Mouse (Mus musculus) CH12.LX (cell line): ENCODE data around the gene Gm20388. TPM values are rescaled to one million over a fixed set of nuclear protein-coding genes. Genes with fewer than 3 reads are reported as not detected.
A peak's percentile ranks its signal among the peaks of the same experiment; 100 is the strongest.

Experiments
- DNase-seq: peaks from one replicate; pipeline ENCODE4 v3.0.0-alpha.2; 2013; ENCODE audit errors: extremely low read depth
- H3K27ac ChIP-seq: 2 replicates; pipeline ENCODE4 v1.5.1; 2012; ENCODE audit warnings: low read depth, mild to moderate bottlenecking, control low read depth, moderate library complexity; ENCODE audit not compliant: insufficient read depth
- H3K27me3 ChIP-seq: replicated peaks from 2 replicates; pipeline ENCODE3; 2012; ENCODE audit warnings: inconsistent platforms
- H3K36me3 ChIP-seq, 2 experiments: replicated peaks in 1 of 2; 2 replicates each; pipeline versions ENCODE3 to v1.6.1; 2012; ENCODE audit warnings: inconsistent platforms in 1 of 2, low read length in 1 of 2, mild to moderate bottlenecking in 1 of 2, mixed read lengths in 1 of 2, moderate library complexity in 1 of 2; ENCODE audit not compliant: control insufficient read depth in 1 of 2, insufficient read depth in 1 of 2
- H3K4me1 ChIP-seq, 2 experiments: 2 replicates each; pipeline ENCODE4 v1.6.1; 2012; ENCODE audit warnings: inconsistent platforms in 1 of 2, moderate library complexity in 1 of 2; ENCODE audit not compliant: insufficient read depth in 2 of 2, control insufficient read depth in 1 of 2
- H3K4me2 ChIP-seq: 2 replicates; pipeline ENCODE4 v1.6.1; 2012; ENCODE audit warnings: low read depth, mild to moderate bottlenecking, control low read depth; ENCODE audit not compliant: poor library complexity, insufficient read depth, severe bottlenecking
- H3K4me3 ChIP-seq, 3 experiments: fragments of 150-350 bp in 1 of 3; sonication (generic) in 1 of 3; replicated peaks in 1 of 3; 2 replicates each; pipeline versions ENCODE3 to v1.5.1; 2011 to 2012; ENCODE audit warnings: low read depth in 2 of 3, low read length in 2 of 3, mild to moderate bottlenecking in 2 of 3, moderate library complexity in 2 of 3, control low read depth in 1 of 3, improper control_type of control experiment in 1 of 3, inconsistent platforms in 1 of 3, mixed read lengths in 1 of 3; ENCODE audit not compliant: poor library complexity in 1 of 3
- H3K79me2 ChIP-seq: replicated peaks from 2 replicates; pipeline ENCODE4 v1.6.1; 2012; ENCODE audit warnings: mild to moderate bottlenecking, moderate library complexity; ENCODE audit not compliant: control insufficient read depth, poor library complexity, insufficient read depth, severe bottlenecking; ENCODE audit errors: extremely low read depth
- H3K9ac ChIP-seq: 2 replicates; pipeline ENCODE4 v1.6.1; 2012; ENCODE audit warnings: low read depth, mild to moderate bottlenecking, control low read depth, moderate library complexity; ENCODE audit not compliant: insufficient read depth
- H3K9me3 ChIP-seq: replicated peaks from 2 replicates; pipeline ENCODE3; 2012; ENCODE audit warnings: low read length, inconsistent platforms, mixed read lengths
- BHLHE40 ChIP-seq: IDR thresholded peaks from 2 replicates; pipeline ENCODE4 v1.6.1; 2011; ENCODE audit warnings: mild to moderate bottlenecking, low read depth, low read length, improper control_type of control experiment
- CHD1 ChIP-seq: IDR thresholded peaks from 2 replicates; pipeline ENCODE4 v1.6.1; 2012; ENCODE audit warnings: low read depth, low read length, improper control_type of control experiment, inconsistent platforms
- CTCF ChIP-seq, 2 experiments: IDR thresholded peaks in 1 of 2; conservative IDR thresholded peaks in 1 of 2; 2 replicates each; pipeline ENCODE4 v1.5.1; 2011 to 2012; ENCODE audit warnings: low read depth in 2 of 2, low read length in 2 of 2, improper control_type of control experiment in 1 of 2, inconsistent platforms in 1 of 2, mild to moderate bottlenecking in 1 of 2, moderate library complexity in 1 of 2
- E2F4 ChIP-seq: IDR thresholded peaks from 2 replicates; pipeline ENCODE4 v1.6.1; 2011; ENCODE audit warnings: low read depth, low read length, improper control_type of control experiment; ENCODE audit not compliant: insufficient replicate concordance
- ELF1 ChIP-seq: IDR thresholded peaks from 2 replicates; pipeline ENCODE4 v1.6.1; 2014; ENCODE audit warnings: low read depth, mild to moderate bottlenecking, inconsistent platforms, low read length, improper control_type of control experiment
- EP300 ChIP-seq: IDR thresholded peaks from 2 replicates; pipeline ENCODE4 v1.6.1; 2011; ENCODE audit warnings: low read length, improper control_type of control experiment
- ETS1 ChIP-seq: conservative IDR thresholded peaks from 2 replicates; pipeline ENCODE4 v1.6.1; 2012; ENCODE audit warnings: low read depth, mild to moderate bottlenecking, inconsistent platforms, low read length, improper control_type of control experiment, moderate library complexity
- GABPA ChIP-seq: IDR thresholded peaks from 2 replicates; pipeline ENCODE4 v1.6.1; 2012; ENCODE audit warnings: low read depth, low read length, improper control_type of control experiment, inconsistent platforms; ENCODE audit not compliant: insufficient replicate concordance
- HCFC1 ChIP-seq: IDR thresholded peaks from 2 replicates; pipeline ENCODE4 v1.6.1; 2012; ENCODE audit warnings: low read depth, mild to moderate bottlenecking, inconsistent platforms, low read length, improper control_type of control experiment
- IRF4 ChIP-seq: IDR thresholded peaks from 2 replicates; pipeline ENCODE4 v1.6.1; 2014; ENCODE audit warnings: low read depth, mild to moderate bottlenecking, inconsistent platforms, low read length, improper control_type of control experiment
- JUN ChIP-seq: IDR thresholded peaks from 2 replicates; pipeline ENCODE4 v1.6.1; 2011; ENCODE audit warnings: low read depth, mild to moderate bottlenecking, low read length, improper control_type of control experiment, moderate library complexity; ENCODE audit not compliant: insufficient read depth
- JUND ChIP-seq: conservative IDR thresholded peaks from 2 replicates; pipeline ENCODE4 v1.6.1; 2011; ENCODE audit warnings: low read depth, low read length, improper control_type of control experiment
- MAFK ChIP-seq: IDR thresholded peaks from 2 replicates; pipeline ENCODE4 v1.6.1; 2011; ENCODE audit warnings: low read length, improper control_type of control experiment; ENCODE audit not compliant: insufficient replicate concordance
- MAX ChIP-seq: IDR thresholded peaks from 2 replicates; pipeline ENCODE4 v1.6.1; 2011; ENCODE audit warnings: low read length, improper control_type of control experiment
- MEF2A ChIP-seq: IDR thresholded peaks from 2 replicates; pipeline ENCODE4 v1.6.1; 2014; ENCODE audit warnings: low read depth, mild to moderate bottlenecking, inconsistent platforms, low read length, improper control_type of control experiment, borderline replicate concordance
- MXI1 ChIP-seq: IDR thresholded peaks from 2 replicates; pipeline ENCODE4 v1.6.1; 2011; ENCODE audit warnings: mild to moderate bottlenecking, low read depth, low read length, improper control_type of control experiment
- MYC ChIP-seq: IDR thresholded peaks from 2 replicates; pipeline ENCODE4 v1.6.1; 2011; ENCODE audit warnings: low read depth, mild to moderate bottlenecking, improper control_type of control experiment, low read length
- NELFE ChIP-seq: IDR thresholded peaks from 2 replicates; pipeline ENCODE4 v1.6.1; 2011; ENCODE audit warnings: low read depth, low read length, improper control_type of control experiment
- NRF1 ChIP-seq: IDR thresholded peaks from 2 replicates; pipeline ENCODE4 v1.6.1; 2014; ENCODE audit warnings: low read depth, mild to moderate bottlenecking, inconsistent platforms, low read length, improper control_type of control experiment, moderate library complexity
- POLR2A ChIP-seq: IDR thresholded peaks from 2 replicates; pipeline ENCODE4 v1.6.1; 2011; ENCODE audit warnings: low read depth, mild to moderate bottlenecking, improper control_type of control experiment, low read length
- POLR2AphosphoS2 ChIP-seq: IDR thresholded peaks from 2 replicates; pipeline ENCODE4 v1.6.1; 2011; ENCODE audit warnings: low read depth, low read length, improper control_type of control experiment
- RAD21 ChIP-seq: IDR thresholded peaks from 2 replicates; pipeline ENCODE4 v1.6.1; 2011; ENCODE audit warnings: low read depth, mild to moderate bottlenecking, low read length, improper control_type of control experiment, moderate library complexity
- SIN3A ChIP-seq: IDR thresholded peaks from 2 replicates; pipeline ENCODE4 v1.6.1; 2012; ENCODE audit warnings: low read length, improper control_type of control experiment, inconsistent platforms
- SMC3 ChIP-seq: IDR thresholded peaks from 2 replicates; pipeline ENCODE4 v1.6.1; 2011; ENCODE audit warnings: low read depth, low read length, improper control_type of control experiment
- TBP ChIP-seq: conservative IDR thresholded peaks from 2 replicates; pipeline ENCODE4 v1.6.1; 2011; ENCODE audit warnings: low read depth, low read length, improper control_type of control experiment
- TCF12 ChIP-seq: IDR thresholded peaks from 2 replicates; pipeline ENCODE4 v1.6.1; 2014; ENCODE audit warnings: low read depth, mild to moderate bottlenecking, inconsistent platforms, low read length, improper control_type of control experiment
- UBTF ChIP-seq: IDR thresholded peaks from 2 replicates; pipeline ENCODE4 v1.6.1; 2012; ENCODE audit warnings: low read depth, mild to moderate bottlenecking, inconsistent platforms, low read length, improper control_type of control experiment, moderate library complexity
- USF1 ChIP-seq: IDR thresholded peaks from 2 replicates; pipeline ENCODE4 v1.6.1; 2014; ENCODE audit warnings: low read depth, mild to moderate bottlenecking, inconsistent platforms, low read length, improper control_type of control experiment
- USF2 ChIP-seq: conservative IDR thresholded peaks from 2 replicates; pipeline ENCODE4 v1.6.1; 2011; ENCODE audit warnings: low read depth, low read length, improper control_type of control experiment
- ZC3H11A ChIP-seq: IDR thresholded peaks from 2 replicates; pipeline ENCODE4 v1.6.1; 2012; ENCODE audit warnings: low read depth, mild to moderate bottlenecking, inconsistent platforms, low read length, improper control_type of control experiment
- ZMIZ1 ChIP-seq: IDR thresholded peaks from 2 replicates; pipeline ENCODE4 v1.6.1; 2012; ENCODE audit warnings: low read depth, mild to moderate bottlenecking, inconsistent platforms, low read length, improper control_type of control experiment
- dilution Hi-C: fragments of 300-500 bp; cut with MboI; formaldehyde crosslinking; loops from 2 replicates; pipeline ENCODE4 v1.14.3; 2020; ENCODE audit warnings: low sequenced_read_pairs; ENCODE audit not compliant: extremely low pct_unique_long_range_greater_than_20kb, extremely low pct_ligation_motif_present
- in situ Hi-C: fragments of 300-500 bp; cut with MboI; formaldehyde crosslinking; loops from 3 replicates; pipeline ENCODE4 v1.14.3; 2019; ENCODE audit warnings: low sequenced_read_pairs, low pct_ligation_motif_present, low pct_unique_long_range_greater_than_20kb, mixed read lengths
- polyA plus RNA-seq: library from polyadenylated mRNA; unstranded; fragments of >175 nt; gene quantifications from 2 replicates; pipeline ENCODE4 v1.2.1, GENCODE M21; 2012; ENCODE audit warnings: low read depth; ENCODE audit not compliant: insufficient read length
- total RNA-seq, 2 experiments: library from RNA; depleted of rRNA; stranded (reverse); fragments of 300-350 nt in 1 of 2; fragments of >200 nt in 1 of 2; gene quantifications; 2 replicates each; pipeline ENCODE4 v1.2.3; 2012 to 2014

Gm20388 gene
- total and polyA plus RNA-seq, 3 experiments = 14.8 to 26.3 (median 22.2) TPM

DNA sequence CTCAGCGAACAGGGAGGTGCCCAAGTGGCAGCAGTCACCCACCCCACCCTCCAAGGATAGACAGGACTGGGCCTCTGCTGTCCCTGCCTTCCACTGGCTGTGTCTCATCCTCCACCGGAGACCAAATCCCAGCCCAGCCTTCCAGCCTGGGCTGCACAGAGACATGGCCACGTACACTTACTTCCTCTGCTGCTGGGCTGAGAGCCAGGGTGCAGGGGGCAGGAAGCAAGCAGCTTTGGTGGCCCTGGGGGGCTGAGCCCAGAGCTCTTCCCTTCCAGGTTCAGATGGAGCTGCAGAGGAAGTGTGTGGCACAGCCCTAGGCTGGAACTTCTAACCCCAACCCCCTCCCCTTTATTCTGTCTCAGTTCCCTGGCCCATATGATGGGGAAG, 2420.5 kb downstream of the Gm20388 start:
- peaks cover 2 to 12% of the 10 kb centered on the region in 2 experiments; a peak in 2 of 4 replicates for H3K4me1 ChIP-seq
- no peak overlapping the region for H3K4me3 ChIP-seq
- dilution Hi-C loops (no loop called here), in situ Hi-C loops (no loop called here)
- H3K79me2 ChIP-seq = no peaks in the 10 kb centered on the region
- H3K4me2 ChIP-seq = no peak overlapping the region
- no peak for DNase-seq
- H3K27me3 ChIP-seq = no peaks in the 10 kb centered on the region
- H3K9ac ChIP-seq = no peak overlapping the region
- peaks cover 18% of the 10 kb centered on the region for H3K9me3 ChIP-seq
- H3K36me3 ChIP-seq = peaks cover 56 to 95% of the 10 kb centered on the region in 2 experiments
- no peak for TF ChIP-seq MYC
- no peak for TF ChIP-seq ETS1
- no peak for TF ChIP-seq NRF1
- no peak for TF ChIP-seq RAD21
- TF ChIP-seq POLR2AphosphoS2 = no peak
- TF ChIP-seq ZMIZ1 = no peak
- TF ChIP-seq JUND = no peak
- TF ChIP-seq MAFK = no peak
- TF ChIP-seq, all 38 proteins: peak for 0
- no peak overlapping the region for H3K27ac ChIP-seq

DNA sequence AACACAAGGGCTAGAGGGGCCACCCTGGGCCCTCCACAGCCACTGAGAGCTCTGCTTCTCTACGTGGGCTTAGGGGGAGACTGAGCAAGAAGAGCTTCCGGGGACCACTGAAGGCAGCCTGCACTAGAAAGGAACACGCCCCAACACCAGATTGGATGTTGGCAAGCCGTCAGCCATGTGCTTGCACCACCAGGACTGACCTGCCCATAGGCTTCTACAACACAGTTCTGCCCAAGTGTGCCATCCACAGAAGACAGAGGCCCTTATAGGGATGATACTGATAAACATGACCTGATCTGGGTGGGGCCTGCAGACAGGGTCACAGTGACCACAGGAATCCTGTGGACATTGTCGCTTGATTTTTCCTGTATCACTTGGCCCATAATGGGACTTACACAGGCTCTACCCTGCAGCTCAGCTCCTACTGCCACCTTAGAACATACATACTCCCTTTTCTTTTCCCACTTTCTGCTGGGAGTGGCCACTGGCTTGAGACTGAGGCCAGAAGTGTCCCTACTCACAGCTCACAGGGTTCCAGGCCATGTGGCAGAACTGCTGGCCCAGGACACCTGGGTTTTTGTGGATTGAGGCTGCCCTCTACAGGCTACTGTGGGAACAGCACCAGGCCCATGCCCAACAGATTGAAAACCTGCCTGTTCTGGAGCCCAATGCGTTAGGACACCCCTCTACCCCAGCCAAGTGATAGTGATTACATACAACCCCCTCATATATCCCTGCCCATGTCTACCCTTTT, 2422.3 kb downstream of the Gm20388 start:
- DNase-seq = peak; percentile 75
- dilution Hi-C loops = no loop called here
- in situ Hi-C loops = no loop called here

More for the DNA sequence above, 2422.3 kb downstream of the Gm20388 start:
- H3K4me2 ChIP-seq = no peak overlapping the region
- H3K4me3 ChIP-seq = no peak overlapping the region
- H3K4me1 ChIP-seq = peaks cover 2 to 12% of the 10 kb centered on the region in 2 experiments; a peak in 2 of 4 replicates
- peaks cover 27% of the 10 kb centered on the region for H3K9me3 ChIP-seq
- peak; percentile 78 for TF ChIP-seq MXI1
- TF ChIP-seq IRF4 = peak; percentile 36; the same call in 1 of the 2 replicates
- TF ChIP-seq SIN3A = peak; percentile 66; the same call in 1 of the 2 replicates
- TF ChIP-seq CTCF (conservative IDR thresholded peaks at IDR 0.05 in 1 of 2, IDR thresholded peaks at IDR 0.05 in 1 of 2; ENCODE audit: low read depth in 2 of 2, low read length in 2 of 2) = peak; percentile 95 to 96
- TF ChIP-seq ZMIZ1 = no peak
- TF ChIP-seq EP300 = no peak
- peak; percentile 77 for TF ChIP-seq MAX
- no peak for TF ChIP-seq CHD1
- no peak for TF ChIP-seq ETS1
- TF ChIP-seq GABPA = no peak
- TF ChIP-seq POLR2A = no peak; the same call in 1 of the 2 replicates
- no peak for TF ChIP-seq UBTF
- TF ChIP-seq E2F4 = no peak
- no peak for TF ChIP-seq ELF1
- peak; percentile 98 for TF ChIP-seq RAD21
- TF ChIP-seq MEF2A = 0 out of 2 replicates have a peak, but pooled peaks have one; percentile 32
- TF ChIP-seq MYC = peak; percentile 97
- TF ChIP-seq TBP = no peak
- no peak for TF ChIP-seq BHLHE40
- no peak for TF ChIP-seq JUN
- no peak for TF ChIP-seq HCFC1
- peak; percentile 85 for TF ChIP-seq ZC3H11A
- no peak for TF ChIP-seq USF2
- TF ChIP-seq NELFE = no peak; the same call in 1 of the 2 replicates
- no peak for TF ChIP-seq MAFK
- TF ChIP-seq SMC3 = peak; percentile 97
- TF ChIP-seq TCF12 = peak; percentile 46
- TF ChIP-seq USF1 = no peak
- H3K79me2 ChIP-seq = no peaks in the 10 kb centered on the region
- no peak overlapping the region for H3K9ac ChIP-seq
- H3K27ac ChIP-seq = no peak overlapping the region
- H3K27me3 ChIP-seq = no peaks in the 10 kb centered on the region
- H3K36me3 ChIP-seq = peaks cover 71 to 97% of the 10 kb centered on the region in 2 experiments
